Mouse (Mus musculus) MEL (cell line): ENCODE measurements at regions not wholly inside any gene's neighbourhood (a gene's known extent, or its start where the extent isn't known, plus 50 kb on each side); places are given as distances from the start of the nearest gene placed in this dataset.
A peak's percentile ranks its signal among the peaks of the same experiment; 100 is the strongest.

Experiments used
- DNase-seq: peaks from one replicate; pipeline ENCODE4 v3.0.0; 2011; ENCODE audit warnings: low read depth, low spot score
- H3K27ac ChIP-seq: 2 replicates; pipeline ENCODE4 v1.5.1; 2012; ENCODE audit warnings: low read depth, mild to moderate bottlenecking, control low read depth, low read length, moderate library complexity; ENCODE audit not compliant: control insufficient read depth
- H3K27me3 ChIP-seq, 2 experiments: fragments of 150-350 bp in 1 of 2; sonication (generic) in 1 of 2; 2 replicates each; pipeline ENCODE4 v1.6.1; 2012; ENCODE audit warnings: low read length in 2 of 2, mild to moderate bottlenecking in 2 of 2, improper control_type of control experiment in 1 of 2, moderate library complexity in 1 of 2; ENCODE audit not compliant: insufficient read depth in 2 of 2, control insufficient read depth in 1 of 2
- H3K36me3 ChIP-seq, 2 experiments: 2 replicates each; pipeline ENCODE4 v1.6.1; 2012 to 2014; ENCODE audit warnings: low read length in 2 of 2, improper control_type of control experiment in 1 of 2, inconsistent platforms in 1 of 2, mild to moderate bottlenecking in 1 of 2; ENCODE audit not compliant: insufficient read depth in 2 of 2, control insufficient read depth in 1 of 2
- H3K4me1 ChIP-seq, 2 experiments: fragments of 150-350 bp in 1 of 2; sonication (generic) in 1 of 2; 2 replicates each; pipeline ENCODE4 v1.6.1; 2012; ENCODE audit warnings: low read length in 2 of 2, improper control_type of control experiment in 1 of 2, mild to moderate bottlenecking in 1 of 2; ENCODE audit not compliant: insufficient read depth in 2 of 2, control insufficient read depth in 1 of 2
- H3K4me3 ChIP-seq, 2 experiments: fragments of 150-350 bp in 1 of 2; sonication (generic) in 1 of 2; 2 replicates each; pipeline ENCODE4 v1.5.1; 2012; ENCODE audit warnings: low read depth in 2 of 2, low read length in 2 of 2, mild to moderate bottlenecking in 2 of 2, moderate library complexity in 2 of 2, control low read depth in 1 of 2, improper control_type of control experiment in 1 of 2; ENCODE audit not compliant: control insufficient read depth in 1 of 2, insufficient read depth in 1 of 2
- H3K79me2 ChIP-seq: 2 replicates; pipeline ENCODE4 v1.6.1; 2012; ENCODE audit warnings: mild to moderate bottlenecking, low read length, moderate library complexity; ENCODE audit not compliant: control insufficient read depth, poor library complexity, insufficient read depth
- H3K9ac ChIP-seq: 2 replicates; pipeline ENCODE4 v1.6.1; 2012; ENCODE audit warnings: low read depth, mild to moderate bottlenecking, control low read depth, low read length, moderate library complexity; ENCODE audit not compliant: control insufficient read depth, poor library complexity, severe bottlenecking
- H3K9me3 ChIP-seq: fragments of 150-350 bp; sonication (generic); replicated peaks from 2 replicates; pipeline ENCODE4 v1.6.1; 2012; ENCODE audit warnings: mild to moderate bottlenecking, low read length, improper control_type of control experiment, moderate library complexity; ENCODE audit not compliant: insufficient read depth
- BHLHE40 ChIP-seq: IDR thresholded peaks from 2 replicates; pipeline ENCODE4 v1.6.1; 2012; ENCODE audit warnings: low read depth, mild to moderate bottlenecking, inconsistent platforms, low read length, improper control_type of control experiment, borderline replicate concordance
- CHD1 ChIP-seq: IDR thresholded peaks from 2 replicates; pipeline ENCODE4 v1.6.1; 2012; ENCODE audit warnings: low read depth, mild to moderate bottlenecking, inconsistent platforms, low read length, improper control_type of control experiment
- CTCF ChIP-seq, 3 experiments: IDR thresholded peaks in 2 of 3; conservative IDR thresholded peaks in 1 of 3; 2 replicates each; pipeline ENCODE4 v1.5.1; 2011 to 2012; ENCODE audit warnings: low read length in 3 of 3, low read depth in 2 of 3, mild to moderate bottlenecking in 2 of 3, improper control_type of control experiment in 1 of 3, inconsistent platforms in 1 of 3, mixed read lengths in 1 of 3, moderate library complexity in 1 of 3; ENCODE audit not compliant: control insufficient read depth in 1 of 3, insufficient read depth in 1 of 3, poor library complexity in 1 of 3, severe bottlenecking in 1 of 3
- E2F4 ChIP-seq: IDR thresholded peaks from 2 replicates; pipeline ENCODE4 v1.6.1; 2011; ENCODE audit warnings: low read depth, low read length, improper control_type of control experiment, borderline replicate concordance
- ELF1 ChIP-seq: IDR thresholded peaks from 2 replicates; pipeline ENCODE4 v1.6.1; 2014; ENCODE audit warnings: low read depth, mild to moderate bottlenecking, inconsistent platforms, low read length, improper control_type of control experiment, moderate library complexity
- EP300 ChIP-seq, 2 experiments: IDR thresholded peaks; 2 replicates each; pipeline ENCODE4 v1.6.1; 2011; ENCODE audit warnings: improper control_type of control experiment in 2 of 2, low read length in 2 of 2, low read depth in 1 of 2, mild to moderate bottlenecking in 1 of 2
- GATA1 ChIP-seq: IDR thresholded peaks from 2 replicates; pipeline ENCODE4 v1.6.1; 2011; ENCODE audit warnings: low read depth, low read length, improper control_type of control experiment
- KAT2A ChIP-seq: conservative IDR thresholded peaks from 2 replicates; pipeline ENCODE4 v1.6.1; 2012; ENCODE audit warnings: low read depth, low read length, improper control_type of control experiment, inconsistent platforms
- MAZ ChIP-seq: IDR thresholded peaks from 2 replicates; pipeline ENCODE4 v1.6.1; 2012; ENCODE audit warnings: low read depth, mild to moderate bottlenecking, inconsistent platforms, low read length, improper control_type of control experiment
- MEF2A ChIP-seq: IDR thresholded peaks from 2 replicates; pipeline ENCODE4 v1.6.1; 2014; ENCODE audit warnings: low read depth, mild to moderate bottlenecking, inconsistent platforms, low read length, improper control_type of control experiment; ENCODE audit not compliant: poor library complexity, insufficient replicate concordance, severe bottlenecking; ENCODE audit errors: extremely low read depth
- MYB ChIP-seq: IDR thresholded peaks from 2 replicates; pipeline ENCODE4 v1.6.1; 2011; ENCODE audit warnings: mild to moderate bottlenecking, low read depth, low read length, improper control_type of control experiment
- MYC ChIP-seq: IDR thresholded peaks from 2 replicates; pipeline ENCODE4 v1.6.1; 2011; ENCODE audit warnings: low read depth, mild to moderate bottlenecking, low read length, improper control_type of control experiment, moderate library complexity
- NRF1 ChIP-seq: IDR thresholded peaks from 2 replicates; pipeline ENCODE4 v1.6.1; 2014; ENCODE audit warnings: low read depth, mild to moderate bottlenecking, inconsistent platforms, low read length, improper control_type of control experiment, moderate library complexity; ENCODE audit not compliant: poor library complexity, insufficient read depth, severe bottlenecking
- POLR2AphosphoS5 ChIP-seq: IDR thresholded peaks from 2 replicates; pipeline ENCODE4 v1.6.1; 2012; ENCODE audit warnings: low read depth, borderline replicate concordance, mild to moderate bottlenecking, inconsistent platforms, low read length, moderate library complexity, mixed read lengths
- RAD21 ChIP-seq: IDR thresholded peaks from 2 replicates; pipeline ENCODE4 v1.6.1; 2011; ENCODE audit warnings: mild to moderate bottlenecking, low read depth, low read length, improper control_type of control experiment
- SIN3A ChIP-seq: IDR thresholded peaks from 2 replicates; pipeline ENCODE4 v1.6.1; 2012; ENCODE audit warnings: low read length, improper control_type of control experiment, inconsistent platforms
- SMC3 ChIP-seq: IDR thresholded peaks from 2 replicates; pipeline ENCODE4 v1.6.1; 2011; ENCODE audit warnings: low read depth, low read length, improper control_type of control experiment
- TBP ChIP-seq: IDR thresholded peaks from 2 replicates; pipeline ENCODE4 v1.8.0; 2011; ENCODE audit warnings: low read depth, low read length, improper control_type of control experiment
- USF1 ChIP-seq: IDR thresholded peaks from 2 replicates; pipeline ENCODE4 v1.6.1; 2014; ENCODE audit warnings: low read depth, mild to moderate bottlenecking, inconsistent platforms, low read length, improper control_type of control experiment, moderate library complexity
- USF2 ChIP-seq, 2 experiments: IDR thresholded peaks; 2 replicates each; pipeline ENCODE4 v1.6.1; 2011 to 2012; ENCODE audit warnings: improper control_type of control experiment in 2 of 2, low read length in 2 of 2, borderline replicate concordance in 1 of 2, inconsistent platforms in 1 of 2, low read depth in 1 of 2, mild to moderate bottlenecking in 1 of 2; ENCODE audit not compliant: insufficient read depth in 1 of 2
- ZC3H11A ChIP-seq: IDR thresholded peaks from 2 replicates; pipeline ENCODE4 v1.6.1; 2012; ENCODE audit warnings: low read depth, mild to moderate bottlenecking, inconsistent platforms, low read length, improper control_type of control experiment
- ZNF384 ChIP-seq: IDR thresholded peaks from 2 replicates; pipeline ENCODE4 v1.6.1; 2012; ENCODE audit warnings: low read depth, mild to moderate bottlenecking, inconsistent platforms, low read length, improper control_type of control experiment

DNA sequence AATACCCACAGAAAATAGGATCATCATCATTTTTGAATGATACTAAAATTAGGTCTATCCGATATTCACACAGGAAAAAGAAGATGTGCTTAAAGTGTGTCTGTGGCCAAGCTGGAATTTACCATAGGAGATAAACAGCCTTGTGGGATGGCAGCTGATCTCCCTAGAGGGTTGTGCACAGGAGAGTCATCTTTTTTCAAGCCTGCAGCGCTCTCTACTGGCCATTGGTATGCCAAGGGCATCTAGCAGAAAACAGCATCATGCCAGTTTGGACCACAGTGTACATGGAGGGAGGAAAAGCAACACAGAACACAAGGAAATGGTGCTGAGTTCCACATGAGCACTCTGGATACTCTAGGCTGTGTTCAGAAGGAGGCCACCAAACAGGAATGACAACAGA is 74.1 kb upstream of the Diaph3 start:
- peaks cover 0 to 4% of the 10 kb centered on the region in 2 experiments; a peak in 1 of 4 replicates for H3K4me1 ChIP-seq
- H3K36me3 ChIP-seq: peaks cover 0 to 2% of the 10 kb centered on the region in 2 experiments; a peak in 1 of 4 replicates
- H3K79me2 ChIP-seq: no peaks in the 10 kb centered on the region
- TF ChIP-seq RAD21 (peak; percentile 95), SMC3 (peak; percentile 85), GATA1 (no peak), CTCF (IDR thresholded peaks at IDR 0.05 in 2 of 3, conservative IDR thresholded peaks at IDR 0.05 in 1 of 3; ENCODE audit: control insufficient read depth in 1 of 3, insufficient read depth in 1 of 3, low read depth in 2 of 3, low read length in 3 of 3, poor library complexity in 1 of 3, severe bottlenecking in 1 of 3) (peak; percentile 47 to 87 (median 77)), ZC3H11A (peak; percentile 84), BHLHE40 (0 out of 2 replicates have a peak, but pooled peaks have one; percentile 24)
- no peak overlapping the region for H3K27ac ChIP-seq
- no peaks in the 10 kb centered on the region for H3K27me3 ChIP-seq
- H3K9me3 ChIP-seq: no peaks in the 10 kb centered on the region
- no peak overlapping the region for H3K9ac ChIP-seq
- peak; percentile 74 for DNase-seq
- H3K4me3 ChIP-seq: no peak overlapping the region

DNA sequence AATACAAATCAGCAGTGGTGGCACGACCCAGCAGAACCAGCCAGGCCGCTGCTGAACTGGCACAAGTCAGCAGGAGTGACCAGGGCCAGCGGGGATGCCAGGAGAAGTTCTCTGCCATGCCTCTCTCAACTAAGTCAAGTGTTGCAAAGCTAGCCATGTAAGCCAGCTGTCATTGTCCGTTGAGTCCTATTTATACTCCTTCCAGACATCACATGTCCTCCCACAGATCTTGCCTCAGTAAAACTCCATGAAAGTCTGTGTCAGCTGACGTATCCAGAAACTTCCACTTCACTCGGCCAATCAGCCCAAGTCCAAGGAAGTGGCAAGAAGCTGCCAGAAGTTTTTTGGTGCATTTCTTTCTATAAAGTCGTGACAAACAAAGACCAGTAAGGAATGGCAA is 76.0 kb upstream of the Diaph3 start:
- no peaks in the 10 kb centered on the region for H3K27me3 ChIP-seq
- TF ChIP-seq TBP (no peak), ELF1 (no peak), MAZ (no peak), MEF2A (no peak), KAT2A (no peak), MYB (no peak), POLR2AphosphoS5 (no peak)
- TF ChIP-seq, all 39 proteins: peak for 0
- Histone ChIP-seq H3K79me2 (no peaks in the 10 kb centered on the region), H3K9ac (no peak overlapping the region), H3K36me3 (peaks cover 0 to 2% of the 10 kb centered on the region in 2 experiments; a peak in 1 of 4 replicates), H3K4me3 (no peak overlapping the region), H3K4me1 (peaks cover 0 to 4% of the 10 kb centered on the region in 2 experiments; a peak in 1 of 4 replicates), H3K9me3 (no peaks in the 10 kb centered on the region), H3K27ac (no peak overlapping the region)
- DNase-seq: no peak

DNA sequence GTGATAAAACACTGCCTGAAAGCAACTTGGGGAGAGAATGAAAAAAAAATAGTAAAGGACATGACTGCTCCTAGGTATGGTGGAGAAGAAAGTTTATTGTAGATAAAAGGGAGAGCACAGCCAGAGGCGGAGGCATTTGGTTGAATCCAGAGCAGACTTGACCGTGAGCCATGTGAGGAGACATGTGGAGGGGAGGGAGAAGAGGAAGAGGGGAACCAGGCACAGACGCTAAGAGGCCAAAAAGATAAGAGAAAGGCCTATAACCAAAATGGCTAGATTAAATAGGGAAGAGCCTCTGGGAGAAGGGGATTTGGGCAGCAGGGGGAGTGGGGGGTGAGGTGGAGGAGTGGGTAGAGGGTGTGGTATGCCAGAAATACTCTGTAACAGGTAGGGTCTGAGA is 78.9 kb upstream of the Diaph3 start:
- Histone ChIP-seq H3K4me1 (no peaks in the 10 kb centered on the region), H3K36me3 (no peaks in the 10 kb centered on the region), H3K9me3 (no peaks in the 10 kb centered on the region), H3K79me2 (no peaks in the 10 kb centered on the region), H3K4me3 (no peak overlapping the region), H3K9ac (no peak overlapping the region)
- DNase-seq: peak; percentile 68
- TF ChIP-seq ZNF384: peak; percentile 25; the same call in 1 of the 2 replicates
- TF ChIP-seq CHD1: no peak
- no peak for TF ChIP-seq SIN3A
- TF ChIP-seq MYC: 0 out of 2 replicates have a peak, but pooled peaks have one; percentile 39
- no peak for TF ChIP-seq E2F4
- peak in 1 of 2 experiments; percentile 33; a peak in 1 of 4 replicates for TF ChIP-seq EP300 (IDR thresholded peaks at IDR 0.05; ENCODE audit: low read depth in 1 of 2, low read length in 2 of 2)
- TF ChIP-seq USF1: peak; percentile 69
- TF ChIP-seq NRF1: no peak
- TF ChIP-seq USF2 (IDR thresholded peaks at IDR 0.05; ENCODE audit: borderline replicate concordance in 1 of 2, insufficient read depth in 1 of 2, low read depth in 1 of 2, low read length in 2 of 2): 0 out of 4 replicates have a peak, but pooled peaks of 1 of the 2 experiments have one; percentile 16
- TF ChIP-seq GATA1: peak; percentile 48; the same call in 1 of the 2 replicates
- TF ChIP-seq, all 39 proteins: peak for 6
- Histone ChIP-seq H3K27me3 (no peaks in the 10 kb centered on the region), H3K27ac (no peak overlapping the region)
